Mouse (Mus musculus) MEL (cell line): ENCODE measurements around the gene Gtf3a. TPM values are rescaled to one million over a fixed set of nuclear protein-coding genes. Genes with fewer than 3 reads are reported as not detected.

ENCODE experiments used
- DNase-seq: peaks from one replicate; pipeline ENCODE4 v3.0.0; 2011; ENCODE audit warnings: low read depth, low spot score
- H3K27ac ChIP-seq: 2 replicates; pipeline ENCODE4 v1.5.1; 2012; ENCODE audit warnings: low read depth, mild to moderate bottlenecking, control low read depth, low read length, moderate library complexity; ENCODE audit not compliant: control insufficient read depth
- H3K27me3 ChIP-seq, 2 experiments: fragments of 150-350 bp in 1 of 2; sonication (generic) in 1 of 2; 2 replicates each; pipeline ENCODE4 v1.6.1; 2012; ENCODE audit warnings: low read length in 2 of 2, mild to moderate bottlenecking in 2 of 2, improper control_type of control experiment in 1 of 2, moderate library complexity in 1 of 2; ENCODE audit not compliant: insufficient read depth in 2 of 2, control insufficient read depth in 1 of 2
- H3K36me3 ChIP-seq, 2 experiments: 2 replicates each; pipeline ENCODE4 v1.6.1; 2012 to 2014; ENCODE audit warnings: low read length in 2 of 2, improper control_type of control experiment in 1 of 2, inconsistent platforms in 1 of 2, mild to moderate bottlenecking in 1 of 2; ENCODE audit not compliant: insufficient read depth in 2 of 2, control insufficient read depth in 1 of 2
- H3K4me1 ChIP-seq, 2 experiments: fragments of 150-350 bp in 1 of 2; sonication (generic) in 1 of 2; 2 replicates each; pipeline ENCODE4 v1.6.1; 2012; ENCODE audit warnings: low read length in 2 of 2, improper control_type of control experiment in 1 of 2, mild to moderate bottlenecking in 1 of 2; ENCODE audit not compliant: insufficient read depth in 2 of 2, control insufficient read depth in 1 of 2
- H3K4me3 ChIP-seq, 2 experiments: fragments of 150-350 bp in 1 of 2; sonication (generic) in 1 of 2; 2 replicates each; pipeline ENCODE4 v1.5.1; 2012; ENCODE audit warnings: low read depth in 2 of 2, low read length in 2 of 2, mild to moderate bottlenecking in 2 of 2, moderate library complexity in 2 of 2, control low read depth in 1 of 2, improper control_type of control experiment in 1 of 2; ENCODE audit not compliant: control insufficient read depth in 1 of 2, insufficient read depth in 1 of 2
- H3K79me2 ChIP-seq: 2 replicates; pipeline ENCODE4 v1.6.1; 2012; ENCODE audit warnings: mild to moderate bottlenecking, low read length, moderate library complexity; ENCODE audit not compliant: control insufficient read depth, poor library complexity, insufficient read depth
- H3K9ac ChIP-seq: 2 replicates; pipeline ENCODE4 v1.6.1; 2012; ENCODE audit warnings: low read depth, mild to moderate bottlenecking, control low read depth, low read length, moderate library complexity; ENCODE audit not compliant: control insufficient read depth, poor library complexity, severe bottlenecking
- H3K9me3 ChIP-seq: fragments of 150-350 bp; sonication (generic); replicated peaks from 2 replicates; pipeline ENCODE4 v1.6.1; 2012; ENCODE audit warnings: mild to moderate bottlenecking, low read length, improper control_type of control experiment, moderate library complexity; ENCODE audit not compliant: insufficient read depth
- BHLHE40 ChIP-seq: IDR thresholded peaks from 2 replicates; pipeline ENCODE4 v1.6.1; 2012; ENCODE audit warnings: low read depth, mild to moderate bottlenecking, inconsistent platforms, low read length, improper control_type of control experiment, borderline replicate concordance
- CHD1 ChIP-seq: IDR thresholded peaks from 2 replicates; pipeline ENCODE4 v1.6.1; 2012; ENCODE audit warnings: low read depth, mild to moderate bottlenecking, inconsistent platforms, low read length, improper control_type of control experiment
- CHD2 ChIP-seq: IDR thresholded peaks from 2 replicates; pipeline ENCODE4 v1.6.1; 2011; ENCODE audit warnings: low read length, improper control_type of control experiment
- CTCF ChIP-seq, 3 experiments: IDR thresholded peaks in 2 of 3; conservative IDR thresholded peaks in 1 of 3; 2 replicates each; pipeline ENCODE4 v1.5.1; 2011 to 2012; ENCODE audit warnings: low read length in 3 of 3, low read depth in 2 of 3, mild to moderate bottlenecking in 2 of 3, improper control_type of control experiment in 1 of 3, inconsistent platforms in 1 of 3, mixed read lengths in 1 of 3, moderate library complexity in 1 of 3; ENCODE audit not compliant: control insufficient read depth in 1 of 3, insufficient read depth in 1 of 3, poor library complexity in 1 of 3, severe bottlenecking in 1 of 3
- EP300 ChIP-seq, 2 experiments: IDR thresholded peaks; 2 replicates each; pipeline ENCODE4 v1.6.1; 2011; ENCODE audit warnings: improper control_type of control experiment in 2 of 2, low read length in 2 of 2, low read depth in 1 of 2, mild to moderate bottlenecking in 1 of 2
- MAZ ChIP-seq: IDR thresholded peaks from 2 replicates; pipeline ENCODE4 v1.6.1; 2012; ENCODE audit warnings: low read depth, mild to moderate bottlenecking, inconsistent platforms, low read length, improper control_type of control experiment
- MEF2A ChIP-seq: IDR thresholded peaks from 2 replicates; pipeline ENCODE4 v1.6.1; 2014; ENCODE audit warnings: low read depth, mild to moderate bottlenecking, inconsistent platforms, low read length, improper control_type of control experiment; ENCODE audit not compliant: poor library complexity, insufficient replicate concordance, severe bottlenecking; ENCODE audit errors: extremely low read depth
- MXI1 ChIP-seq: IDR thresholded peaks from 2 replicates; pipeline ENCODE4 v1.6.1; 2011; ENCODE audit warnings: mild to moderate bottlenecking, low read depth, low read length, improper control_type of control experiment
- MYC ChIP-seq: IDR thresholded peaks from 2 replicates; pipeline ENCODE4 v1.6.1; 2011; ENCODE audit warnings: low read depth, mild to moderate bottlenecking, low read length, improper control_type of control experiment, moderate library complexity
- NELFE ChIP-seq: IDR thresholded peaks from 2 replicates; pipeline ENCODE4 v1.6.1; 2011; ENCODE audit warnings: low read depth, low read length, improper control_type of control experiment
- NRF1 ChIP-seq: IDR thresholded peaks from 2 replicates; pipeline ENCODE4 v1.6.1; 2014; ENCODE audit warnings: low read depth, mild to moderate bottlenecking, inconsistent platforms, low read length, improper control_type of control experiment, moderate library complexity; ENCODE audit not compliant: poor library complexity, insufficient read depth, severe bottlenecking
- POLR2A ChIP-seq, 2 experiments: IDR thresholded peaks; 2 replicates each; pipeline ENCODE4 v1.6.1; 2011 to 2012; ENCODE audit warnings: low read length in 2 of 2, mild to moderate bottlenecking in 2 of 2, control low read depth in 1 of 2, improper control_type of control experiment in 1 of 2, low read depth in 1 of 2, moderate library complexity in 1 of 2; ENCODE audit not compliant: control insufficient read depth in 1 of 2, insufficient read depth in 1 of 2, poor library complexity in 1 of 2
- RCOR1 ChIP-seq: IDR thresholded peaks from 2 replicates; pipeline ENCODE4 v1.6.1; 2012; ENCODE audit warnings: low read depth, mild to moderate bottlenecking, inconsistent platforms, low read length, improper control_type of control experiment
- SIN3A ChIP-seq: IDR thresholded peaks from 2 replicates; pipeline ENCODE4 v1.6.1; 2012; ENCODE audit warnings: low read length, improper control_type of control experiment, inconsistent platforms
- TBP ChIP-seq: IDR thresholded peaks from 2 replicates; pipeline ENCODE4 v1.8.0; 2011; ENCODE audit warnings: low read depth, low read length, improper control_type of control experiment
- TCF12 ChIP-seq: IDR thresholded peaks from 2 replicates; pipeline ENCODE4 v1.6.1; 2014; ENCODE audit warnings: low read depth, mild to moderate bottlenecking, inconsistent platforms, low read length, improper control_type of control experiment, moderate library complexity
- UBTF ChIP-seq: IDR thresholded peaks from 2 replicates; pipeline ENCODE4 v1.6.1; 2012; ENCODE audit warnings: low read depth, mild to moderate bottlenecking, inconsistent platforms, low read length, improper control_type of control experiment, moderate library complexity, borderline replicate concordance; ENCODE audit not compliant: insufficient read depth
- ZC3H11A ChIP-seq: IDR thresholded peaks from 2 replicates; pipeline ENCODE4 v1.6.1; 2012; ENCODE audit warnings: low read depth, mild to moderate bottlenecking, inconsistent platforms, low read length, improper control_type of control experiment
- ZMIZ1 ChIP-seq: IDR thresholded peaks from 2 replicates; pipeline ENCODE4 v1.6.1; 2012; ENCODE audit warnings: low read depth, mild to moderate bottlenecking, inconsistent platforms, low read length, improper control_type of control experiment, moderate library complexity
- ZNF384 ChIP-seq: IDR thresholded peaks from 2 replicates; pipeline ENCODE4 v1.6.1; 2012; ENCODE audit warnings: low read depth, mild to moderate bottlenecking, inconsistent platforms, low read length, improper control_type of control experiment
- polyA plus RNA-seq, 2 experiments: library from polyadenylated mRNA; stranded (reverse) in 1 of 2; unstranded in 1 of 2; fragments of >175 nt in 1 of 2; fragments of >200 nt in 1 of 2; gene quantifications; 2 replicates each; pipeline versions ENCODE4 v1.2.1 to v1.2.4; 2012; ENCODE audit warnings: low replicate concordance in 2 of 2, low read depth in 1 of 2; ENCODE audit not compliant: insufficient read length in 2 of 2, insufficient read depth in 1 of 2, missing spikeins in 1 of 2
- total RNA-seq: library from RNA; depleted of rRNA; stranded (reverse); fragments of 300-350 nt; gene quantifications from 2 replicates; pipeline ENCODE4 v1.2.3, GENCODE M21; 2012

The Gtf3a gene
- total and polyA plus RNA-seq, 3 experiments, result 173 to 204 TPM; not detected in 1

- Histone ChIP-seq H3K27me3 (peaks cover 6 to 7% of the 10 kb centered on the region in 2 experiments), H3K79me2 (no peaks in the 10 kb centered on the region), H3K27ac (no peak overlapping the region), H3K9me3 (no peaks in the 10 kb centered on the region), H3K4me3 (no peak overlapping the region), H3K4me1 (no peaks in the 10 kb centered on the region), H3K36me3 (no peaks in the 10 kb centered on the region), H3K9ac (no peak overlapping the region)
- no peak for DNase-seq
- no peak for TF ChIP-seq ZNF384
- no peak for TF ChIP-seq NELFE
- no peak for TF ChIP-seq CTCF (IDR thresholded peaks at IDR 0.05 in 2 of 3, conservative IDR thresholded peaks at IDR 0.05 in 1 of 3; ENCODE audit: control insufficient read depth in 1 of 3, insufficient read depth in 1 of 3, low read depth in 2 of 3, low read length in 3 of 3, poor library complexity in 1 of 3, severe bottlenecking in 1 of 3)
- no peak for TF ChIP-seq CHD2
- TF ChIP-seq CHD1, result no peak
- no peak for TF ChIP-seq UBTF
- TF ChIP-seq MYC, result no peak
- TF ChIP-seq BHLHE40, result no peak
- TF ChIP-seq ZMIZ1, result no peak
- TF ChIP-seq POLR2A (IDR thresholded peaks at IDR 0.05; ENCODE audit: control insufficient read depth in 1 of 2, insufficient read depth in 1 of 2, low read depth in 1 of 2, low read length in 2 of 2, poor library complexity in 1 of 2), result no peak
- TF ChIP-seq TCF12, result no peak
- no peak for TF ChIP-seq NRF1
- no peak for TF ChIP-seq TBP
- TF ChIP-seq MEF2A, result no peak
- no peak for TF ChIP-seq ZC3H11A
- TF ChIP-seq RCOR1, result no peak
- TF ChIP-seq MXI1, result no peak
These were observed 24.9 kb downstream of the Gtf3a start for GRCm38 (mm10) chr5:146973353-146973752.

DNA sequence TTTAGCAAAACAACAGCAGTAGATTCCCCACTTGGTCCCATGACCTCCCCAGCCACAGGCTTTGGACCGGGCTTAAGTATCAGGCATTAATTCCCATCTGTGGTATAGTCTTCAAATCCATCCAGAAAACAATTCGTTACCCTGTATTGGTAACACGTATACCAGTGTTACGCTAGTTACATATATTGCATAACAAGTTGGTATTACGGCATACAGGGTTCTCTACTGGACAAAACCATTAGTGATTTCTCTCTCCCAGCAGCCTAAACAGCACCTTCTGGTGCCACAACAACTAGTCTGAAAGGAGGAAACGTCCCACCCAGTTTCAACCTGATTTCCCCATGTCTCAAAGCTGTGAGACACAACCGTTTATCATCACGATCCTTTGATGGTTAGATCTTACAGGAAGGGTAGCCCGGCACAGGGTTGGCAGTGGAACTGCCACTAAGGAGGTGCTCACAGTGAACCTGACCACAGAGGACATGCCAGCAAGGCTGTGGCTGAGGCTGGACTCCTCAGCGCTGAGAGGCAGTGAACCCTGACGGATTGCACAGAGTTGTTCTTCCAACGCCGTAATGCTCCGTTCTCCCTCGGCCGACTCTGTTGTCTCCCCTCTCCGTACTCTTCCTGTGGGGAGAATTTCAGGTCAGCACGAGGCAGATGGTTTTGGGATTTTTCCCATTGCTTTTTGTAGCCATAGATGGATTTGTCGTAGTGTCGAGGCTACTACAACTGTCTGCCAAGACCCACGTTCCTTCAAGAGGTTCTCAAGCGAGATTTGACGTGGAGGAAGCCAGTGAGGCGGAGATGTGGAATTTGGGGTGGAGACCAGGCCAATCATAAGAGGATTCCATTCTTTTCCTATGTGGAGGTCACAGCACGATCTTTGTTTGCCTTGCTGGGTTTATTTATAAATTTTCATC is 25.7 kb downstream of the Gtf3a start:
- no peak overlapping the region for H3K27ac ChIP-seq
- H3K36me3 ChIP-seq, result no peaks in the 10 kb centered on the region
- TF ChIP-seq EP300 (IDR thresholded peaks at IDR 0.05; ENCODE audit: low read depth in 1 of 2, low read length in 2 of 2), result no peak
- TF ChIP-seq MAZ, result no peak
- no peak for TF ChIP-seq SIN3A
- peaks cover 5 to 6% of the 10 kb centered on the region in 2 experiments for H3K27me3 ChIP-seq
- DNase-seq, result no peak
- H3K4me3 ChIP-seq, result no peak overlapping the region
- no peaks in the 10 kb centered on the region for H3K79me2 ChIP-seq
- H3K9ac ChIP-seq, result no peak overlapping the region
- no peaks in the 10 kb centered on the region for H3K4me1 ChIP-seq
- no peaks in the 10 kb centered on the region for H3K9me3 ChIP-seq
